Mouse (Mus musculus): ENCODE measurements at regions not wholly inside any gene's neighbourhood (a gene's known extent, or its start where the extent isn't known, plus 50 kb on each side); places are given as distances from the start of the nearest gene placed in this dataset.

- Histone ChIP-seq H3K9ac (ENCODE audit: low read length) (no peak overlapping the region), H3K9me3 (ENCODE audit: control insufficient read depth, low read length) (no peaks in the 10 kb centered on the region), H3K4me1 (replicated peaks; ENCODE audit: control insufficient read depth, insufficient read depth, low read length) (no peaks in the 10 kb centered on the region), H3K4me2 (ENCODE audit: low read depth, low read length) (no peak overlapping the region), H3K27me3 (ENCODE audit: control insufficient read depth, insufficient read depth, low read depth, low read length) (no peaks in the 10 kb centered on the region), H3K27ac (ENCODE audit: low read length) (no peak overlapping the region), H3K36me3 (ENCODE audit: control insufficient read depth, insufficient read depth, low read length) (no peaks in the 10 kb centered on the region), H3K4me3 (ENCODE audit: low read length) (no peak overlapping the region)
- no peak for ATAC-seq (ENCODE audit: low read depth)
- 48% methylated on average over 2 of the region's 2 CpGs for WGBS
Observed at GRCm38 (mm10) chr12:59970775-59971174, 751.2 kb upstream of the Fbxo33 start.

GRCm38 (mm10) chr12:59969948-59970347, 750.4 kb upstream of the Fbxo33 start:
- no peaks in the 10 kb centered on the region for H3K9me3 ChIP-seq (ENCODE audit: control insufficient read depth, low read length)
- peak; percentile 86 for ATAC-seq (ENCODE audit: low read depth)
- no peak overlapping the region for H3K4me3 ChIP-seq (ENCODE audit: low read length)
- 45% methylated on average over 2 of the region's 2 CpGs for WGBS
- H3K4me2 ChIP-seq (ENCODE audit: low read depth, low read length) = no peak overlapping the region
- H3K4me1 ChIP-seq (replicated peaks; ENCODE audit: control insufficient read depth, insufficient read depth, low read length) = no peaks in the 10 kb centered on the region
- no peaks in the 10 kb centered on the region for H3K36me3 ChIP-seq (ENCODE audit: control insufficient read depth, insufficient read depth, low read length)
- H3K27me3 ChIP-seq (ENCODE audit: control insufficient read depth, insufficient read depth, low read depth, low read length) = no peaks in the 10 kb centered on the region
- no peak overlapping the region for H3K27ac ChIP-seq (ENCODE audit: low read length)
- H3K9ac ChIP-seq (ENCODE audit: low read length) = no peak overlapping the region

GRCm38 (mm10) chr12:59967241-59967640, 747.7 kb upstream of the Fbxo33 start:
- Histone ChIP-seq H3K27me3 (ENCODE audit: control insufficient read depth, insufficient read depth, low read depth, low read length) (no peaks in the 10 kb centered on the region), H3K9ac (ENCODE audit: low read length) (no peak overlapping the region), H3K4me2 (ENCODE audit: low read depth, low read length) (no peak overlapping the region), H3K27ac (ENCODE audit: low read length) (no peak overlapping the region), H3K4me3 (ENCODE audit: low read length) (no peak overlapping the region), H3K4me1 (replicated peaks; ENCODE audit: control insufficient read depth, insufficient read depth, low read length) (no peaks in the 10 kb centered on the region), H3K9me3 (ENCODE audit: control insufficient read depth, low read length) (no peaks in the 10 kb centered on the region), H3K36me3 (ENCODE audit: control insufficient read depth, insufficient read depth, low read length) (no peaks in the 10 kb centered on the region)
- WGBS = 81% methylated on average over 5 of the region's 5 CpGs
- ATAC-seq (ENCODE audit: low read depth) = no peak

GRCm38 (mm10) chr12:59961139-59961538, 741.6 kb upstream of the Fbxo33 start:
- H3K36me3 ChIP-seq (ENCODE audit: control insufficient read depth, insufficient read depth, low read length) = no peaks in the 10 kb centered on the region
- no peaks in the 10 kb centered on the region for H3K4me1 ChIP-seq (replicated peaks; ENCODE audit: control insufficient read depth, insufficient read depth, low read length)
- H3K9me3 ChIP-seq (ENCODE audit: control insufficient read depth, low read length) = no peaks in the 10 kb centered on the region
- H3K9ac ChIP-seq (ENCODE audit: low read length) = no peak overlapping the region
- no peak overlapping the region for H3K4me3 ChIP-seq (ENCODE audit: low read length)
- ATAC-seq (ENCODE audit: low read depth) = no peak
- no peak overlapping the region for H3K27ac ChIP-seq (ENCODE audit: low read length)
- H3K4me2 ChIP-seq (ENCODE audit: low read depth, low read length) = no peak overlapping the region
- WGBS = 36% methylated on average over 6 of the region's 6 CpGs
- no peaks in the 10 kb centered on the region for H3K27me3 ChIP-seq (ENCODE audit: control insufficient read depth, insufficient read depth, low read depth, low read length)

- Histone ChIP-seq H3K27me3 (ENCODE audit: control insufficient read depth, insufficient read depth, low read depth, low read length) (no peaks in the 10 kb centered on the region), H3K9ac (ENCODE audit: low read length) (no peak overlapping the region), H3K27ac (ENCODE audit: low read length) (no peak overlapping the region), H3K36me3 (ENCODE audit: control insufficient read depth, insufficient read depth, low read length) (no peaks in the 10 kb centered on the region), H3K4me1 (replicated peaks; ENCODE audit: control insufficient read depth, insufficient read depth, low read length) (no peaks in the 10 kb centered on the region), H3K9me3 (ENCODE audit: control insufficient read depth, low read length) (no peaks in the 10 kb centered on the region), H3K4me2 (ENCODE audit: low read depth, low read length) (no peak overlapping the region), H3K4me3 (ENCODE audit: low read length) (no peak overlapping the region)
- WGBS = 49% methylated on average over 2 of the region's 2 CpGs
- ATAC-seq (ENCODE audit: low read depth) = 0 out of 2 replicates have a peak, but pooled peaks have one; percentile 15
Observed at GRCm38 (mm10) chr12:59932471-59932870, 712.9 kb upstream of the Fbxo33 start.

- Histone ChIP-seq H3K4me1 (replicated peaks; ENCODE audit: control insufficient read depth, insufficient read depth, low read length) (no peaks in the 10 kb centered on the region), H3K4me3 (ENCODE audit: low read length) (no peak overlapping the region), H3K27me3 (ENCODE audit: control insufficient read depth, insufficient read depth, low read depth, low read length) (no peaks in the 10 kb centered on the region), H3K27ac (ENCODE audit: low read length) (no peak overlapping the region), H3K9me3 (ENCODE audit: control insufficient read depth, low read length) (no peaks in the 10 kb centered on the region), H3K9ac (ENCODE audit: low read length) (no peak overlapping the region), H3K4me2 (ENCODE audit: low read depth, low read length) (no peak overlapping the region), H3K36me3 (ENCODE audit: control insufficient read depth, insufficient read depth, low read length) (no peaks in the 10 kb centered on the region)
- 70% methylated on average over 3 of the region's 3 CpGs for WGBS
- no peak for ATAC-seq (ENCODE audit: low read depth)
Observed at GRCm38 (mm10) chr12:59925071-59925470, 705.5 kb upstream of the Fbxo33 start.

- H3K27me3 ChIP-seq (ENCODE audit: control insufficient read depth, insufficient read depth, low read depth, low read length) = no peaks in the 10 kb centered on the region
- no peak overlapping the region for H3K27ac ChIP-seq (ENCODE audit: low read length)
- no peak overlapping the region for H3K4me2 ChIP-seq (ENCODE audit: low read depth, low read length)
- no peak overlapping the region for H3K4me3 ChIP-seq (ENCODE audit: low read length)
- H3K36me3 ChIP-seq (ENCODE audit: control insufficient read depth, insufficient read depth, low read length) = no peaks in the 10 kb centered on the region
- ATAC-seq (ENCODE audit: low read depth) = no peak
- H3K4me1 ChIP-seq (replicated peaks; ENCODE audit: control insufficient read depth, insufficient read depth, low read length) = no peaks in the 10 kb centered on the region
- H3K9me3 ChIP-seq (ENCODE audit: control insufficient read depth, low read length) = no peaks in the 10 kb centered on the region
- no peak overlapping the region for H3K9ac ChIP-seq (ENCODE audit: low read length)
Observed at GRCm38 (mm10) chr12:59898931-59899330, 679.4 kb upstream of the Fbxo33 start.

GRCm38 (mm10) chr12:59890973-59891372, 671.4 kb upstream of the Fbxo33 start:
- H3K9me3 ChIP-seq (ENCODE audit: control insufficient read depth, low read length) = no peaks in the 10 kb centered on the region
- H3K4me2 ChIP-seq (ENCODE audit: low read depth, low read length) = no peak overlapping the region
- no peaks in the 10 kb centered on the region for H3K4me1 ChIP-seq (replicated peaks; ENCODE audit: control insufficient read depth, insufficient read depth, low read length)
- no peak overlapping the region for H3K27ac ChIP-seq (ENCODE audit: low read length)
- WGBS = 76% methylated on average over 6 of the region's 6 CpGs
- H3K36me3 ChIP-seq (ENCODE audit: control insufficient read depth, insufficient read depth, low read length) = no peaks in the 10 kb centered on the region
- no peaks in the 10 kb centered on the region for H3K27me3 ChIP-seq (ENCODE audit: control insufficient read depth, insufficient read depth, low read depth, low read length)
- no peak for ATAC-seq (ENCODE audit: low read depth)
- no peak overlapping the region for H3K9ac ChIP-seq (ENCODE audit: low read length)
- no peak overlapping the region for H3K4me3 ChIP-seq (ENCODE audit: low read length)

Data from lung, embryonic 16.5 days (tissue).